Mouse (Mus musculus): Measurements from ENCODE around the gene Gm29776. TPM values are rescaled to one million over a fixed set of nuclear protein-coding genes. Genes with fewer than 3 reads are reported as not detected.
A peak's percentile ranks its signal among the peaks of the same experiment; 100 is the strongest.

Gene Gm29776
- polyA plus RNA-seq, 1 experiment: not detected

DNA sequence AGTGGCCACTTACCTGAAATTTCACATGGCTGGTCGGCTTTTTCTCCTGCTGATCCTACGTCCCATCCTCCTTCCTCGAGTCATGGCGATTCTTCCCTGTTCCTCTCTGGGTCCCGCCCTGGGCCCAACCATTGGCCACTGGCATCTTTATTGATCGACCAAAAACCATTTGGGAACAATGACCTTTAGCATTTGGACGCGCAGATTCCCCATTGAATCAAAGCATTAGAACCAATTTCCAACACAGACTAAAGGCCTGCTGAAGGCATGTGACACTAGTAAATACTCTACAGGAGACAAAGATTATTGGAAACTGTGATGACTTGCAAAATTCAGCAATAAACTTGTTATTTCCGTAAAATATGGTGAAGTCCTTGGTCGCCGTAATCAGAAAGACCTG, 21.4 kb upstream of the Gm29776 start:
- no peak for TF ChIP-seq GATA1 (IDR thresholded peaks at IDR 0.05; ENCODE audit: low read length)

DNA sequence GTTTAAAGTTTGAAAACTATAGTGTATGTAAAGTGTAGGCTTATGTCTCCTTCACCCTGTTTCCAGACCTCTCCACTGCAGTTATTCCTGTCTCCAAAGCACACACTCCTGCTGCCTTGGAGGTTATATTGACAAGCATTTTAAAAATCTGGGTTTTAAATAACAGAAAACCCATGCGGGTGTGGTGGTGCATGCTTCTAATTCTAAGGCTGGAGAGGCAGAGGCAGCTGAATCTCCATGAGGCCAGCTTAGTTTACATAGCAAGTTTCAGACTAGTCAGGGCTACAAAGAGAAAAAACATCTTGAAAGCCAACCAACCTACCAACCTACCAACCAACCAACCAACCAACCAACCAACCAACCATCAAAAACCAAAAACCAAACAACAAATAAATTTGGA, 16.8 kb upstream of the Gm29776 start:
- no peak for TF ChIP-seq GATA1 (IDR thresholded peaks at IDR 0.05; ENCODE audit: low read length)

- no peak for TF ChIP-seq GATA1 (IDR thresholded peaks at IDR 0.05; ENCODE audit: low read length)
These were observed 16.0 kb upstream of the Gm29776 start for GRCm38 (mm10) chr14:54714617-54715081.

DNA sequence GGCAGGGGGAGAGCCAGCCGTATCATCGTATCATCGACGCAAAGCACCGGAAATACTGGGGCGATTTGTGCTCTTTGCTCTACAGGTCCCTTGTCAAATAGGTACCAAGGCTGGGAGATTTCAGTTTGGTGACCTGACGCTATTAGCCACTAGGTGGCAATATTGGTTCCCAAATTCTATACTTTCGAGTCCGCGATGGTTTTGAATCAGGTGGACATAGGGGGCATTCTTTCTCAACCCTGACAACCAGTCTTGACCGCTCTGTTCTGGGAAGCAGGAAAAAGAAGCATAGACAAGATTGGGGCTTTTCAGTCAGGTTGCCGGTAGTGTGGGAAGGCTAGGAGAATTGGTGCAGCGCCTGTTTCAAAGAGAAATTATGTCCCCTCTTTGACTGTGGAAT, 15.5 kb upstream of the Gm29776 start:
- no peak for TF ChIP-seq GATA1 (IDR thresholded peaks at IDR 0.05; ENCODE audit: low read length)

DNA sequence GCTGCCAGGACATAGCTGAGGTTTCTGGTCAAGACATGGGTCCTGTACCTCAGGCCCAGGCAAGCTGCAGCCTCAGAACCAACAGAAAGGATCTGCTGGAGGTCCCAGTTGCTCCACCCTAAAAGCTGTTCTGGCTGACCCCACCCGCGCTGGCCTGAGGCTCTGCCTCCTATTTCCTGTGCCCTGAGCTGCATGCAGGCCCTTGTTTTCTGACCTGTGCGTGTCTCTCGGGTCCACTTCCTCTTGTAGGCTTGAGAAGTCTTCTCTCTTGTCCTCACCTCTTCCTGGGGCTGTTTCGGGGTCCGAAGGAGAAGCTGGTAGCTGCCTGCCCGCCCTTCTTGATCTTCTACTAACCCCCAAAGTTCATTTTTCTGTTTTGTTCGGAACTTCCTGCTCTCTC, 14.2 kb upstream of the Gm29776 start:
- no peak for TF ChIP-seq GATA1 (IDR thresholded peaks at IDR 0.05; ENCODE audit: low read length)

- TF ChIP-seq GATA1 (IDR thresholded peaks at IDR 0.05; ENCODE audit: low read length): no peak
These were observed 13.4 kb upstream of the Gm29776 start, which contains the start of gene Cebpe for GRCm38 (mm10) chr14:54712074-54712473. Gene Cebpe (minus strand): TSS chr14:54712174.

DNA sequence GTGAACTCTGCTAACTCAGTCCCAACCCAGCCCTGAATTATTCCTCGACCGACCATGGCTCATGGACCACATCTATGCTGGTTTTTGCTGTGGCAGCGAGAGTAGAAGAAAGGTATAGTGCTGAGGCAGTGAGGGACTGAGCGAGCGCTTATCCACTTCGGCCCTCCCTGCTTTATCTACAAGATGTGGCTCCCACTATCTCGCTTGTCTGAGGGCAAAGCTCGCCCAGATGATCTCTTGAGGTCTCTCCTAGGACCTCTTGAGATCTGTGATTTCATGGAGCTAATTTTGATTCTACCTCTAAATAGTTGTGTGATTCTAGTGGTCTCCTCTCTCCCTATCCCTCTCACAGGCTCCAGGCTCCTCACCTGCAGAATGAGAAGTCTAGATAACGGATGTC, 10.4 kb upstream of the Gm29776 start:
- peak; percentile 52 for TF ChIP-seq GATA1 (IDR thresholded peaks at IDR 0.05; ENCODE audit: low read length)

DNA sequence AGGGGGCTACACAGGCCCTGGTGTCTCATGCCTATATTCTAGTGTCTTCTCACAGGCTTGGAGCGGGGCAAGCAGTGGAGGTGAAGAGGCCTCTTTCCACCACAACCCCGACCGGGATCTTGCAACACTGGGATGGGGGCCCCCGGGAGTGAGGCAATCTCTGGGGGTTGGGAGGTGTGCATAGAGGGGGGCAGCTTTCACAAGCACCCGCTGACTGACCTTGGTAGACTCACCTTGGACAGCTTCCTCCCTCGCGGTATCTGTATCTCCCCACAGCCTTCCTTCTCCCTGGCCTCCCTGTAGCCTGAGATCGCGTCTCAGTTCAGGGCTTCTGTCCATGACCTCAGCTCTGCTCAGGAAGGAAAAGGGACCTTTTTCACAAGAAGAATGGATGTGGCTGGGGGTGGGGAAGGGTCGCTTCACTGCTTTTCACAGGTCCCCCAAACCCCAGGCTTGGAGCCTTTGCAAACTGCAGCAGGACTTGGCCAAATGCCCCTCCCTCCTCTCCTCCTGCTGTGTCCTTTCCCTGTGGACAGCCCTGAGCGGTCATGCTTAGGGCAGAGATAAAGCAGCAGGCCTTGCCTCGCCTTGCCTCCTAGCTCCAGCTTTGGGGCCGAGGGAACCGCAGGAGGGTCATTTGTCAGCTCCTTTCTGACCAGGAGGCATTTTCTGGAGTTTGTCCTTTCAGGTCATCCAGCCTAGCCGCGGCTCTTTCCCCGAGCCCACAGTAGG, 8.1 kb upstream of the Gm29776 start:
- no peak for TF ChIP-seq GATA1 (IDR thresholded peaks at IDR 0.05; ENCODE audit: low read length)

DNA sequence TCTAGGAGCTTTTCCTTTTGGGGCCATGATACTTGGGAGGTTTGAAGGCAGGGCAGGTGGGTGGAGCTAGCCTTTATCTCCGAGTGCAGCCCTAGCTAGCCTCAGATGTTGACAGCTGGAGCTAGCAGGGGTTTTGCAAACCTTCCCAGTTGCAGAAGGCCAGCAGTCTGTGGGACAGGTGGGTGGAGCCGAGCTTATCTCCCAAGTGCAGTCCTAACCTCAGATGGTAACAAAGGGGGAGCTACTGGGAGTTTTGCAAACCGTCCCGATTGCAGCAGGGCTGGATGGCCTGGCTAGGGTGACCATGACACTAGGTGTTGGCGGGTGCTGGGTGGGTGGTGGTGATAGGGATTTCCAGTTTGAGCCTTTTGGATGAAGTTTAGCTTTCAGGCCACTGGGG, 7.2 kb upstream of the Gm29776 start:
- peak; percentile 79 for TF ChIP-seq GATA1 (IDR thresholded peaks at IDR 0.05; ENCODE audit: low read length)

DNA sequence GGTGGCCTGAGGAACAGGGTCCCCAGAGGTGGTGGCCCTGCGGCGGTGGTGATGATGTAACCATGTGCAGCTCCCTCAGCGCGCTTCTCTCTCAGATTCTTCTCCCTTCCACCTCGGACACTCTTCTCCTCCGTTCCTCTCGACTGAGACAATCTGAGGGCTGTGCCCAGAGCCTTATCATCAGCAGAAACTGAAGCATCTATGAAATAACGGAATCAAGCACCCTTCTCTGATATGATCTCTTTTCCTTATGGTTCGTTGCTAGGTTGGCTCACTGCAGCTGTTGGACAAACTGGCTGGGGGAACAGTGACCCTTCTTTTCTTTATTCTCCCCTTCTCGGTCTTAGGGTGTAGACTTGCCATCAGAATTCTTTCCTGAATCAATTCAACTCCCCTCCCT, 4.6 kb upstream of the Gm29776 start:
- TF ChIP-seq GATA1 (IDR thresholded peaks at IDR 0.05; ENCODE audit: low read length): no peak

- TF ChIP-seq GATA1 (IDR thresholded peaks at IDR 0.05; ENCODE audit: low read length): no peak
These were observed 2.7 kb upstream of the Gm29776 start for GRCm38 (mm10) chr14:54701298-54701697.

DNA sequence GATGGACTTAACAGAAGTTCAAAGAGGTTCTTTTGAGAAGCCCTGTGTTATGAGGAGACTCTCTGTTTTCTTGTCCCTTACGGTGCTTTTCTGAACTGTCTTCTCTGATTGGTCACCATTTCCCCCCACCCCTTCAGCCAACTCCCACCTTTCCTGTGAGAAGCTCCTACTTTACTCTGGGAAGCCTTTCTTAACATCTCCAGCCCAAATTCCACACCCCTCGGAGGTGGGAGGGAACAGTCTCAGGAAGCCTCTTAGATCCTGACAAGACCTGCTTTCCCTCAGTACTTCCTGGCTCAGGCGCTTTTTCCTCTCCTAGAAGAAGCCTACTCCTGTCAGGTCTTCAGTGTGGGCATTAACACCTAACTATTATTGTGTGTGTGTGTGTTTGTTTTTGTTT, 953 bp upstream of the Gm29776 start:
- TF ChIP-seq GATA1 (IDR thresholded peaks at IDR 0.05; ENCODE audit: low read length): no peak

DNA sequence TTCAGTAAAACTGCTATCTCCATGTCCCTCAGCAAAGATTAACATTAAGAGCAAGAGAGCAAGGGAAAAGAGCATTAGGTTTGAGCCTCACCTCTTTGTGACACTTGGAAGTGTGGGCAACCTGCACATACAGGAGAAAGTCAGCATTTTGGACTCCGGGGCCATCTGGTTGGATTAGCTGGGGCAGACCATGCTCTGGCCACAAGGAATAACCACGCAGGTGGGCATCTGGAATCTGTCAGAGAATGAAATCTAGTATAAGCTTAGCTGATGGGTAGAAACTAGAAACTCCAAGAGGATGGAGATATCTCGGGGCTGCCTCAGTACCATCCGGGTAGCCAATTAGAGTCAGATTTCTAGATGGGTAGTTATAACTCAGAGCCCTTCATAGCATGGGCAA, 1.9 kb downstream of the Gm29776 start:
- no peak for TF ChIP-seq GATA1 (IDR thresholded peaks at IDR 0.05; ENCODE audit: low read length)

- no peak for TF ChIP-seq GATA1 (IDR thresholded peaks at IDR 0.05; ENCODE audit: low read length)
These were observed 3.6 kb downstream of the Gm29776 start for GRCm38 (mm10) chr14:54695042-54695441.

- no peak for TF ChIP-seq GATA1 (IDR thresholded peaks at IDR 0.05; ENCODE audit: low read length)
These were observed 11.4 kb downstream of the Gm29776 start for GRCm38 (mm10) chr14:54687251-54687650.

DNA sequence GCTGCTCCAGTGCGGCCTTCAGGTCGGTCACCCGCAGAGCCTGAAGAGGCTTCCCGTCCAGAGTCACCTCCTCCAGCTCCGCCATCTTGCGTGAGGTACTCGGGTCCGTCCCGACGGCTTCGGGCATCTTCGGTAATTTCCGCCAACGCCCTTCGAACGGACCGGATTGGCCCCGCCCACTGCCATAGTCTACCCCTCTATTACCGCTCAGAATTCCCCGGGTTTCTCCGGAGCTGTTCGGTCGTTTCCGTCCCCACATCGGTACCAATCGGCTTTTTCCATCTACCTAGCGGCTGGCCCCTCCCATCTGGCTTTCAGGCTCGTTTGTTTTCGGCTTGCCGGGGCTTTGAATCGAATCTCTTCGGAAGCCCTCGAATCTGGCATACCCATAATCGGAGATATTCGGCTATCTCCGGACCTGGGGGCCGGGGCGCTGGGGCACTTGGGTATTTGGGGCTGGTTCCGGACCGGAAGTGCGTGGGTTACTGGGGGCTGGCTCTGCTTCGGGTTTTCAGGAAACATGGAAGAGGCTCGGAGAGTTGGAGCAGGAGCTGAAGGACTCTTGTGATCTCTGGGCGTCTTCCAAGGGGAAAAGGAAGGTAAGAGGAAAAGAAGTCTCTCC, 12.0 kb downstream of the Gm29776 start, which contains the start of gene Acin1:
TSS of gene Acin1 (minus strand) at position 410 of the 622 bp plus-strand sequence.
- TF ChIP-seq GATA1 (IDR thresholded peaks at IDR 0.05; ENCODE audit: low read length): no peak

GRCm38 (mm10) chr14:54686063-54686521, 12.5 kb downstream of the Gm29776 start, which contains the start of gene 1700123O20Rik:
Gene 1700123O20Rik (plus strand): TSS chr14:54686216.
- TF ChIP-seq GATA1 (IDR thresholded peaks at IDR 0.05; ENCODE audit: low read length): peak; percentile 33

All from G1E-ER4 (cell line).